Mouse (Mus musculus): ENCODE data around the gene Sobp. TPM values are rescaled to one million over a fixed set of nuclear protein-coding genes. Genes with fewer than 3 reads are reported as not detected.

Gene Sobp
- polyA plus RNA-seq, 1 experiment = 14.7 TPM

GRCm38 (mm10) chr10:43061519-43062105, 112.7 kb downstream of the Sobp start:
- no peak overlapping the region for H3K4me3 ChIP-seq (replicated peaks; ENCODE audit: insufficient read depth, low read depth, low read length)
- peaks cover 6% of the 10 kb centered on the region; the same call in 1 of the 2 replicates for H3K4me1 ChIP-seq (ENCODE audit: control insufficient read depth, insufficient read depth, low read length)
- no peak for DNase-seq
- no peak overlapping the region for H3K27ac ChIP-seq (ENCODE audit: insufficient read depth, low read length)
- TF ChIP-seq CTCF (IDR thresholded peaks at IDR 0.05; ENCODE audit: borderline replicate concordance, insufficient read depth, low read depth, low read length) = no peak
- TF ChIP-seq POLR2A (IDR thresholded peaks at IDR 0.05; ENCODE audit: borderline replicate concordance, insufficient read depth, low read length) = no peak
- no peaks in the 10 kb centered on the region for H3K27me3 ChIP-seq (ENCODE audit: control insufficient read depth, insufficient read depth, low read length)
- 90% methylated on average over 11 of the region's 11 CpGs for WGBS

- no peak for DNase-seq
- no peaks in the 10 kb centered on the region for H3K27me3 ChIP-seq (ENCODE audit: control insufficient read depth, insufficient read depth, low read length)
- H3K27ac ChIP-seq (ENCODE audit: insufficient read depth, low read length) = no peak overlapping the region
- no peaks in the 10 kb centered on the region for H3K4me1 ChIP-seq (ENCODE audit: control insufficient read depth, insufficient read depth, low read length)
- no peak overlapping the region for H3K4me3 ChIP-seq (replicated peaks; ENCODE audit: insufficient read depth, low read depth, low read length)
- WGBS = 90% methylated on average over 2 of the region's 2 CpGs
- TF ChIP-seq CTCF (IDR thresholded peaks at IDR 0.05; ENCODE audit: borderline replicate concordance, insufficient read depth, low read depth, low read length) (no peak), POLR2A (IDR thresholded peaks at IDR 0.05; ENCODE audit: borderline replicate concordance, insufficient read depth, low read length) (no peak)
These were observed 118.9 kb downstream of the Sobp start for GRCm38 (mm10) chr10:43055405-43055804.

GRCm38 (mm10) chr10:43054776-43055175, 119.6 kb downstream of the Sobp start:
- H3K4me1 ChIP-seq (ENCODE audit: control insufficient read depth, insufficient read depth, low read length) = no peaks in the 10 kb centered on the region
- no peak for TF ChIP-seq CTCF (IDR thresholded peaks at IDR 0.05; ENCODE audit: borderline replicate concordance, insufficient read depth, low read depth, low read length)
- no peak for TF ChIP-seq POLR2A (IDR thresholded peaks at IDR 0.05; ENCODE audit: borderline replicate concordance, insufficient read depth, low read length)
- no peaks in the 10 kb centered on the region for H3K27me3 ChIP-seq (ENCODE audit: control insufficient read depth, insufficient read depth, low read length)
- WGBS = 70% methylated on average over 8 of the region's 8 CpGs
- H3K4me3 ChIP-seq (replicated peaks; ENCODE audit: insufficient read depth, low read depth, low read length) = no peak overlapping the region
- no peak overlapping the region for H3K27ac ChIP-seq (ENCODE audit: insufficient read depth, low read length)
- DNase-seq = no peak

- no peak for DNase-seq
- H3K27ac ChIP-seq (ENCODE audit: insufficient read depth, low read length) = peak overlapping the region; percentile 6; the same call in 1 of the 2 replicates
- H3K4me1 ChIP-seq (ENCODE audit: control insufficient read depth, insufficient read depth, low read length) = no peaks in the 10 kb centered on the region
- no peaks in the 10 kb centered on the region for H3K27me3 ChIP-seq (ENCODE audit: control insufficient read depth, insufficient read depth, low read length)
- WGBS = 67% methylated on average over 10 of the region's 10 CpGs
- no peak overlapping the region for H3K4me3 ChIP-seq (replicated peaks; ENCODE audit: insufficient read depth, low read depth, low read length)
- no peak for TF ChIP-seq POLR2A (IDR thresholded peaks at IDR 0.05; ENCODE audit: borderline replicate concordance, insufficient read depth, low read length)
- TF ChIP-seq CTCF (IDR thresholded peaks at IDR 0.05; ENCODE audit: borderline replicate concordance, insufficient read depth, low read depth, low read length) = no peak
These were observed 120.3 kb downstream of the Sobp start for GRCm38 (mm10) chr10:43053861-43054560.

- no peak overlapping the region for H3K27ac ChIP-seq (ENCODE audit: insufficient read depth, low read length)
- TF ChIP-seq POLR2A (IDR thresholded peaks at IDR 0.05; ENCODE audit: borderline replicate concordance, insufficient read depth, low read length) = no peak
- peak; percentile 54; the same call in 1 of the 2 replicates for TF ChIP-seq CTCF (IDR thresholded peaks at IDR 0.05; ENCODE audit: borderline replicate concordance, insufficient read depth, low read depth, low read length)
- H3K4me3 ChIP-seq (replicated peaks; ENCODE audit: insufficient read depth, low read depth, low read length) = no peak overlapping the region
- H3K4me1 ChIP-seq (ENCODE audit: control insufficient read depth, insufficient read depth, low read length) = peaks cover 3% of the 10 kb centered on the region; the same call in 1 of the 2 replicates
- H3K27me3 ChIP-seq (ENCODE audit: control insufficient read depth, insufficient read depth, low read length) = no peaks in the 10 kb centered on the region
- WGBS = 34% methylated on average over 5 of the region's 5 CpGs
- peak; percentile 47 to 48 for DNase-seq
These were observed 121.9 kb downstream of the Sobp start for GRCm38 (mm10) chr10:43052462-43052861.

- Histone ChIP-seq H3K4me3 (replicated peaks; ENCODE audit: insufficient read depth, low read depth, low read length) (no peak overlapping the region), H3K4me1 (ENCODE audit: control insufficient read depth, insufficient read depth, low read length) (peaks cover 3% of the 10 kb centered on the region; the same call in 1 of the 2 replicates), H3K27ac (ENCODE audit: insufficient read depth, low read length) (no peak overlapping the region), H3K27me3 (ENCODE audit: control insufficient read depth, insufficient read depth, low read length) (no peaks in the 10 kb centered on the region)
- WGBS = 42% methylated on average over 6 of the region's 6 CpGs
- peak in 1 of 2 experiments; percentile 24 for DNase-seq
- TF ChIP-seq POLR2A (IDR thresholded peaks at IDR 0.05; ENCODE audit: borderline replicate concordance, insufficient read depth, low read length) (no peak), CTCF (IDR thresholded peaks at IDR 0.05; ENCODE audit: borderline replicate concordance, insufficient read depth, low read depth, low read length) (no peak)
These were observed 126.5 kb downstream of the Sobp start for GRCm38 (mm10) chr10:43047804-43048348.

GRCm38 (mm10) chr10:43043351-43044209, 130.8 kb downstream of the Sobp start:
- WGBS = 61% methylated on average over 7 of the region's 7 CpGs

More at GRCm38 (mm10) chr10:43043351-43044209, 130.8 kb downstream of the Sobp start:
- TF ChIP-seq POLR2A (IDR thresholded peaks at IDR 0.05; ENCODE audit: borderline replicate concordance, insufficient read depth, low read length) (no peak), CTCF (IDR thresholded peaks at IDR 0.05; ENCODE audit: borderline replicate concordance, insufficient read depth, low read depth, low read length) (no peak)
- Histone ChIP-seq H3K27me3 (ENCODE audit: control insufficient read depth, insufficient read depth, low read length) (no peaks in the 10 kb centered on the region), H3K27ac (ENCODE audit: insufficient read depth, low read length) (no peak overlapping the region), H3K4me1 (ENCODE audit: control insufficient read depth, insufficient read depth, low read length) (peaks cover 3% of the 10 kb centered on the region; the same call in 1 of the 2 replicates), H3K4me3 (replicated peaks; ENCODE audit: insufficient read depth, low read depth, low read length) (no peak overlapping the region)
- DNase-seq = no peak

All from cerebellum, adult 2 months (tissue).